Mouse (Mus musculus): ENCODE measurements around the gene Il6st.

The Il6st gene

GRCm38 (mm10) chr13:112533556-112533955, 69.7 kb downstream of the Il6st start:
- peak; percentile 36 to 37 for DNase-seq

GRCm38 (mm10) chr13:112536611-112537010, 72.7 kb downstream of the Il6st start:
- DNase-seq = no peak

GRCm38 (mm10) chr13:112537065-112537464, 73.2 kb downstream of the Il6st start:
- no peak for DNase-seq

- no peak for DNase-seq
These were observed 76.7 kb downstream of the Il6st start for GRCm38 (mm10) chr13:112540616-112541015.

GRCm38 (mm10) chr13:112541223-112541975, 77.5 kb downstream of the Il6st start:
- DNase-seq = no peak

GRCm38 (mm10) chr13:112551641-112552548, 88.0 kb downstream of the Il6st start:
- DNase-seq = no peak

- DNase-seq = no peak
These were observed 89.4 kb downstream of the Il6st start for GRCm38 (mm10) chr13:112553304-112553703.

GRCm38 (mm10) chr13:112556501-112556900, 92.6 kb downstream of the Il6st start:
- no peak for DNase-seq

Data from cerebellum, postnatal 10 days (tissue).